Mouse (Mus musculus) megakaryocyte-erythroid progenitor cell, adult 5 weeks (primary cell): ENCODE measurements around the gene 2410141K09Rik. TPM values are rescaled to one million over a fixed set of nuclear protein-coding genes. Genes with fewer than 3 reads are reported as not detected.

Experiments
- polyA plus RNA-seq: library from polyadenylated mRNA; stranded (reverse); fragments of >175 nt; gene quantifications from 2 replicates; pipeline ENCODE4 v1.2.3, GENCODE M21; 2012

2410141K09Rik gene
- not detected in 2 replicates for polyA plus RNA-seq

GRCm38 (mm10) chr13:66441018-66441417 is at the start of gene 2410141K09Rik:
Gene 2410141K09Rik (minus strand): TSS chr13:66441118.

Other genes with a start within 250 kb of the 2410141K09Rik start
- not detected in 2 replicates for gene Gm10772, start 213.5 kb downstream of the 2410141K09Rik start, polyA plus RNA-seq